Mouse (Mus musculus) MEL (cell line): Measurements from ENCODE around the gene Srebf1.

Experiments used
- CTCF ChIP-seq, 3 experiments: IDR thresholded peaks in 2 of 3; conservative IDR thresholded peaks in 1 of 3; 2 replicates each; pipeline ENCODE4 v1.5.1; 2011 to 2012; ENCODE audit warnings: low read length in 3 of 3, low read depth in 2 of 3, mild to moderate bottlenecking in 2 of 3, improper control_type of control experiment in 1 of 3, inconsistent platforms in 1 of 3, mixed read lengths in 1 of 3, moderate library complexity in 1 of 3; ENCODE audit not compliant: control insufficient read depth in 1 of 3, insufficient read depth in 1 of 3, poor library complexity in 1 of 3, severe bottlenecking in 1 of 3
- ETS1 ChIP-seq: IDR thresholded peaks from 2 replicates; pipeline ENCODE4 v1.6.1; 2012; ENCODE audit warnings: low read depth, mild to moderate bottlenecking, inconsistent platforms, low read length, improper control_type of control experiment, moderate library complexity
- MEF2A ChIP-seq: IDR thresholded peaks from 2 replicates; pipeline ENCODE4 v1.6.1; 2014; ENCODE audit warnings: low read depth, mild to moderate bottlenecking, inconsistent platforms, low read length, improper control_type of control experiment; ENCODE audit not compliant: poor library complexity, insufficient replicate concordance, severe bottlenecking; ENCODE audit errors: extremely low read depth
- POLR2A ChIP-seq, 2 experiments: IDR thresholded peaks; 2 replicates each; pipeline ENCODE4 v1.6.1; 2011 to 2012; ENCODE audit warnings: low read length in 2 of 2, mild to moderate bottlenecking in 2 of 2, control low read depth in 1 of 2, improper control_type of control experiment in 1 of 2, low read depth in 1 of 2, moderate library complexity in 1 of 2; ENCODE audit not compliant: control insufficient read depth in 1 of 2, insufficient read depth in 1 of 2, poor library complexity in 1 of 2
- POLR2AphosphoS5 ChIP-seq: IDR thresholded peaks from 2 replicates; pipeline ENCODE4 v1.6.1; 2012; ENCODE audit warnings: low read depth, borderline replicate concordance, mild to moderate bottlenecking, inconsistent platforms, low read length, moderate library complexity, mixed read lengths
- RCOR1 ChIP-seq: IDR thresholded peaks from 2 replicates; pipeline ENCODE4 v1.6.1; 2012; ENCODE audit warnings: low read depth, mild to moderate bottlenecking, inconsistent platforms, low read length, improper control_type of control experiment
- TCF12 ChIP-seq: IDR thresholded peaks from 2 replicates; pipeline ENCODE4 v1.6.1; 2014; ENCODE audit warnings: low read depth, mild to moderate bottlenecking, inconsistent platforms, low read length, improper control_type of control experiment, moderate library complexity
- UBTF ChIP-seq: IDR thresholded peaks from 2 replicates; pipeline ENCODE4 v1.6.1; 2012; ENCODE audit warnings: low read depth, mild to moderate bottlenecking, inconsistent platforms, low read length, improper control_type of control experiment, moderate library complexity, borderline replicate concordance; ENCODE audit not compliant: insufficient read depth
- USF1 ChIP-seq: IDR thresholded peaks from 2 replicates; pipeline ENCODE4 v1.6.1; 2014; ENCODE audit warnings: low read depth, mild to moderate bottlenecking, inconsistent platforms, low read length, improper control_type of control experiment, moderate library complexity
- ZKSCAN1 ChIP-seq: IDR thresholded peaks from 2 replicates; pipeline ENCODE4 v1.6.1; 2012; ENCODE audit warnings: low read depth, mild to moderate bottlenecking, inconsistent platforms, low read length, improper control_type of control experiment, moderate library complexity

GRCm38 (mm10) chr11:60208201-60208600 is 14.2 kb downstream of the Srebf1 start:
- TF ChIP-seq CTCF (IDR thresholded peaks at IDR 0.05 in 2 of 3, conservative IDR thresholded peaks at IDR 0.05 in 1 of 3; ENCODE audit: control insufficient read depth in 1 of 3, insufficient read depth in 1 of 3, low read depth in 2 of 3, low read length in 3 of 3, poor library complexity in 1 of 3, severe bottlenecking in 1 of 3) (no peak), POLR2A (IDR thresholded peaks at IDR 0.05; ENCODE audit: control insufficient read depth in 1 of 2, insufficient read depth in 1 of 2, low read depth in 1 of 2, low read length in 2 of 2, poor library complexity in 1 of 2) (no peak), ZKSCAN1 (no peak), USF1 (no peak), MEF2A (no peak), POLR2AphosphoS5 (no peak; the same call in 1 of the 2 replicates), RCOR1 (no peak), UBTF (no peak), TCF12 (no peak), ETS1 (no peak)
